Mouse (Mus musculus): ENCODE results near the gene Nek11.

The Nek11 gene

GRCm38 (mm10) chr9:105395218-105395627, at the start of gene Nek11, which contains the start of gene Aste1:
Gene Nek11, minus strand, starts transcription at chr9:105395524.
Gene Aste1, plus strand, starts transcription at chr9:105395392.
- peak; percentile 94 for DNase-seq

GRCm38 (mm10) chr9:105408549-105408948, 13.2 kb upstream of the Nek11 start:
- no peak for DNase-seq

DNA sequence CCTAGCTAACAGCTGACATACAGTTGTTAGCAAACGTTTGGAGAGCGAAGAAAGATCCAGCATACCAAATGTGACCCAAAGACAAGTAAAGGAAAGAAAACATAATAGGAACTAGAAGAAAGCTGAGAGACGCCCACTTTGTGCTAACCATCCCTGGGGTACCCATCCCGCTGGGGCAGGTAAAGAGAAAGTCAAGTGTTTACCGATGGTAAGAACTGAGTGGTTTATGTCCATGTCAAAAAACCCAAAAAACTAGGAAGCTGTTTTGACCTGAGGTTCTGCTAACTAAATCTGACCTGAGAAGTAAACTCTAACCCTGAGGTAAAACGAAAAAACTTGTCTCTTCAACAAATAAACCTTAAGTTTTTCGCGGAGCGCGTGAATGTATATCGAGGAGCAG, 604 bp downstream of the Nek11 start:
- DNase-seq: no peak

DNA sequence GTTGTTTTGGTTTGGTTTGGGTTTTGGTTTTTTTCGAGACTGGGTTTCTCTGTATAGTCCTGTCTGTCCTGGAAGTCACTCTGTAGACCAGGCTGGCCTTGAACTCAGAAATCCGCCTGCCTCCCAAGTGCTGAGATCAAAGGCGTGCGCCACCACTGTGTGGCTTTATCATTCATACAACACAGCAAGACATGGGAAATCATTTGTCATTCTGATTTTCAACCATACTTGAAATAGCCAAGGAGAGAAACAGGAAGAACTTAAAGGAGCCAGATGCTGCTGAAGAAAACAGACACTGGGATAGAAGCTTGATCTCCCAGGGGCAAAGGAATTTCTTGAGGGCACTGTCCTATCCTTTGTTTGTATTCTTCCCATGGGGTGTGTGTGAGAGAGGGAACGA, 4.7 kb downstream of the Nek11 start:
- DNase-seq: no peak

DNA sequence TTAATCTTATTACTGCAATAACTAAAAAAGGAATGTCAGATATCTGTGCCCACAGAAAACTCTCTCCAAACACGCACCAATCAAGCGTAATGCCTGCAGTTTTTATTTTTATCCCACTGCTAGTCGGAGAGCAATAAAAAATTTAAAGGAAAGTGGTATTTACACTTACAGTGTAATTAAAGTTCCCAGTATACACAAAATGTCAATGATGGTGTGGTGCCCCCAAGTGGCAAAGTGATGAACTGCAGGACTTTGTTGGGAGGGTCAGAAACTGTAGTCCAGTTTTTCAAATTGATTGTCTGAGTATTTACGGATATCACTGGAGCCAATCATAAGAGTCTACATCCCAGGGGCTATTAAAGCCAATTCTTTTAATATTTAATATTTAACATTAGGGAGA, 6.0 kb downstream of the Nek11 start:
- peak; percentile 73 for DNase-seq

DNA sequence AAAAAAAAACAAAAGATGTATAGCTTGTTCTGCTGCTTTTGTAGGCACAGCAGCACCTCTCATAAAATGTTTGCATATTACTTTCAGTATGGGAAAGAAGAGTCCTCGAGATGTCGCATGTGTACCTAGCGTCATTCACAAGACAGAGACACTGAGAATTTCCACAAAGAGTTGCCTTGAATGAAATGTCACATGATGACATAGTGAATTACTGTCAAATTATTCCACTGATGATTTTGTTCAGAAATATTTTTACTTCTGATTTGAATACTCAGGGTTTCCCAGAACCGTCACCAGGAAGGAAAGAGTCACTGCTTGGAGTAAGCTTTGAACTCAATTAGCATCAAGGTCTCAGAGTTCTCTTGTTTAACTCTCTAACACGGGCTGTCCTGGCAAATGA, 7.9 kb downstream of the Nek11 start:
- no peak for DNase-seq

GRCm38 (mm10) chr9:105379533-105380145, 15.7 kb downstream of the Nek11 start:
- no peak for DNase-seq

GRCm38 (mm10) chr9:105377622-105378021, 17.7 kb downstream of the Nek11 start:
- DNase-seq: no peak

- no peak for DNase-seq
Observed at GRCm38 (mm10) chr9:105376954-105377530, 18.3 kb downstream of the Nek11 start.

DNA sequence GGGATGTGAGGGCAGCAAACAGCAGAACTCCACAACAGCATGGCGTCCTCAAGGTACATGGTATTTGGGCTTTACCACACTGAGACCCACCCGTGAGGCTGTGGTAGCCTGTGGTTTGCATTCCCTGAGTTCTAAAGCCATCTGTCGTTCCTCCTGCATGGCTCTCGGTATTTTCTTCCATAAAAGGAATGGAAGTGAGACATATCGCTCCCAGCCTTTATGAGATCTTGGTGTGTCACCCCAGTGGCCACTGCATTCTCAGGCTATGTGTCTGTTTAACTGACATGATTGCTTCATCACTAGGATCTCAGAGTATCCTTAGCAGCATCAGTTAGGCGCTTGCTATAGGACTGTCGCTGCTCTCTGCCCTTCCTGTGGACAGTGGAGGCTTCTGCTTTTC, 18.9 kb downstream of the Nek11 start:
- DNase-seq: no peak

DNA sequence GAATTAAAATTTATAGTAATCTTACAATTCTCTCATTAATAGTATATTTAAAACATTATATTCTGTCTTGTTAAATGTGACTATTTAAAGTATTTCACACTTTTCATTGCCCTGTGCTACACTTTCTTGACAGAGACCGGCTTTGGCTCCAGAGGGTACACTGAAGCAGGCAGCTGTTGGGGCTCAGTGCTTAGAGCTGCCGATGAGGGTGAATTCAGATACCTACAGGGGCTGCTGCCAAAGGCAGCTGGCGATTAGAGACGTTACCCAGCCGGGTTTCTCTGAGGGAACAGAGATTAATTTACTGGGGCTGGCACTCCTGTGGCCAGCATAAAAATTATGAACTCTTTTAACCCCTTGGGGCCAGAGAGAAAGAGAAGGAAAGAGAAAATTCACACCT, 21.0 kb downstream of the Nek11 start:
- no peak for DNase-seq

DNA sequence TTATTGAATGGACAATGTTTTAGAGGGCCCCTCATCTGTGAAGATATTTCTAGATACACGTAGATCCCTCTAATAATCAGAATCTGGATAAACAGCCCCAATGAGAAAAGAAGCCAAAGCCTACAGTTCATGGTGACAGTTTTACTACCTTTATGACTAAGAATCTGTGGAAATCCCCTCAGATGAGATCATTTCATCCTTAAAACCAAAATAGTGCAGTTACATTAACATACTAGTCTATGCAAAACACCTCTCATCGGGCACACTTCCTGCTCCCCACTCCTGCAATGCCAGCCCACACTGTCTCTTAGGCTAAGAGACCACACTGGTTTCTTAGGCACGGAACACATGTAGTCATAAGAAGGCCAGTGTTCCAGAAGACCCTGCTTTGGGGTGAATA, 26.7 kb downstream of the Nek11 start:
- no peak for DNase-seq

DNA sequence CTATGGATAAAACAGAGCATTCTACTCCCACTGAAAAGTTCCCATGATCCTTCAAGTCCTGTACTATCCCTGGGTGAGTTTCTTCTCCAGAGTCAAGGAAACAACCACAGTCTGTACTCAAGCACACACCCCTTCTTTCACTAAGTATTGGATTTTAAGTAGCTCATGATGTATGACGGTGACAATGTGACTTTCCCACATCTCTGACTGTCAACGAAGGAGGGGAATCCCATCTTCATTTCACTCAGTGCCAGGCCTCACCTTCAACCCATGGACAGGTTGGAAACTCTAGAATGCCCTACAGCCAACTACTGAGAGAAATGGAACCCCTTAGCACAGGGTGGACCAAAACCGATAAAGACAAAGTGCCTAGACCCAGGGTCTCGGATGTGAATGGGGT, 29.1 kb downstream of the Nek11 start:
- DNase-seq: no peak

- no peak for DNase-seq
Observed at GRCm38 (mm10) chr9:105363520-105364231, 31.6 kb downstream of the Nek11 start.

DNA sequence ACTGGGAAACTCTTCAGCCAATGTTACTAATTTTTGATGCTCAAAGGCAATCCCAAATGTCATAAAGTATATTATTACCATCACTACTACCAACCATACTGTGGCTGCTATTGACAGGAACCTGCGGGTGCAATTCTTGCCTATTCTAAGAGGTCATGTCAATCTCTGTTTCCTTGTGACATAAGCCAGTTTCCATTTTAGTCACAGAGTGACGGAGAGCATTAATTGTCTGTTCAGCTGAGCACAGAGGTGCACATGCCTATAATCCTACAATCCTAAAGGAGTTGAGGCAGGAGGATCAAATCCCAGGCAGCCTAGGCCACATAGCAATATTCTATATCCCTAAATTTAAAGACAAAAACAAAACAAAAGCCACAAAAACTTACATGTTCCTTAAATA, 33.1 kb downstream of the Nek11 start:
- no peak for DNase-seq

DNA sequence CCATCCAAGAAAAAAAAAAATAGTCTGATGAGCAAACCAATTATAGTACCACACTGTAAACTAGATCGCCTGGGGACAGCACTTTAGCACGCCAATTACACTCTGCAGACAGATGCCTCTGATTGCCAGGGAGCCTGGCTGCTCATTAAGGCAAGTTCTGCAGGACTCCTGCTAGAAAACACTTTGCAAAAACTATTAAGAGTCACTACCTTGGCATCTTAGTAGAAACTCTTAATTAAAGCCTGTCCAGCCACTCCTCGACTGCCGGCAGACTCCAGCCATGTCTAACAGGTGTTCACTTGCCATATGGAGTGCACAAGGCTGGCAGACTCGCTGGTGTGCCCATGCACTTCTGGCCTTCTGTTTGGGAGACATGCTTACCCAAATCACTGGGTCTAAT, 46.3 kb downstream of the Nek11 start:
- DNase-seq: no peak

DNA sequence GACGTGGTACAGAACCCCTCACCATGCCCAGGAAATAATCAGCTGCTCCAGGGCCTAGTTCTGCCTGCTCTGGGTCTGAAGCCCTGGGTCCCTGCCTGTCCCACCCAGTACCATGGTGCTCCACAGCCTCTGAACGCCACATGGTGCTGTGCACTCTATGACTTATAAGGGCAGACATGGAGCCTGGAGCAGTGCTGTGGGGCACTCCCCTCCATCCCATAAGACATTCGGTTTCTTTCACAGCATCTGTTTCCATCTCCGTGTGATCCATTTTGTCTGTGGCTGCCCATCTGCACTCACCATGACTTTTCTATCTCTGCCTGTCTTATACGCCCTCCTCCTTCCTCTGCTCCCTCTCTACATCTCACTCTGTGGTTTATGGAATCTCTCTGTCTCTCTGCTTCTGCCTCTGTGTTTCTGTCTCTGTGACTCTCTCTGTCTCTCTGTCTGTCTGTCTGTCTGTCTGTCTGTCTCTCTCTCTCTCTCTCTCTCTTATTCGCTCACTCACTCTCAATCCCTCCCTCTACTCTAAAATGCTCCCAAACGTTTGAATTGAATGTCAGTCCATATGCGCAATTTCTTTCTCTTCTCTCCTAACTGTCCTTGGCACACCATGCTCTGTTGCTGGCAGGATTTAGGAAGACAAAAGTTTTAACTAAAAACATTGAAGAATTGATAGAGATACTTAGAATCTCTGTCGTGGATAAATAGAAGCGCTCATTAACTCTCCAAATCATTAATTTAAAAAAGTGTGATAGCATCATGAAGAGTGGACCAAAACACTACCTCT, 46.9 kb downstream of the Nek11 start:
- no peak for DNase-seq

- DNase-seq: no peak
Observed at GRCm38 (mm10) chr9:105342994-105343656, 52.2 kb downstream of the Nek11 start.

GRCm38 (mm10) chr9:105342565-105342964, 52.8 kb downstream of the Nek11 start:
- no peak for DNase-seq

- DNase-seq: no peak
Observed at GRCm38 (mm10) chr9:105332436-105333016, 62.8 kb downstream of the Nek11 start.

- no peak for DNase-seq
Observed at GRCm38 (mm10) chr9:105321856-105322255, 73.5 kb downstream of the Nek11 start.

DNA sequence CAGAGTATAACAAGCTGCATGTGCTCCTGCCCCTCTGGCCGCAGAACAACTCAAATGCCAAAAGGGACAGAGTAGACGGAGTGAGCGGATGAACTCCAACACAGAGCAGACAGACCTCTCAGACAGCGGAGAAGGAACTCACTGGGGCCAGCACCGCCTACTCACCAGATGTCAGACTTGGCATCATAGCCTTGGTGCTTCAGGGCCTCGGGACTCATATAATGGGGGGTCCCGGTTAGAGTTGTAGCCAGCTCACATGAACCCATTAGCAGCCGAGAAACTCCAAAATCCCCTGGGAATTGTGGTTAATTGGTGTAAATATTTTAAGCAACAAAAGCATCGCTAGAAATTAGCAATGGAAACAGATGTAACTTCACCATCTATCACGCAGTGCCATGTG, 82.1 kb downstream of the Nek11 start:
- DNase-seq: no peak

GRCm38 (mm10) chr9:105312686-105313085, 82.6 kb downstream of the Nek11 start:
- DNase-seq: no peak

All from thymus, postnatal 14 days (tissue).